ENCODE assay signal across 7 mouse cellular contexts in genomic region chr1:87509561-87510165, GRCm38 (mm10). TPM values are rescaled to one million over a fixed set of nuclear protein-coding genes. Genes with fewer than 3 reads are reported as not detected.
DNase-seq lines count a peak whose midpoint lies in the region; ATAC-seq and TF ChIP-seq lines count a peak whose summit lies in the region.

Gene Neu2, plus strand, starts transcription at chr1:87509889.

- H3K9ac ChIP-seq in lung, postnatal 0 days (replicated peaks; ENCODE audit: low read depth): no peak within 1 kb of the TSS

- H3K9me3 ChIP-seq in lung, postnatal 0 days (ENCODE audit: low read length): no peaks in the 10 kb centered on the region

- no peak for TF ChIP-seq EP300 in lung, postnatal 0 days (IDR thresholded peaks at IDR 0.05)

- no peak for TF ChIP-seq CTCF in gastrocnemius, adult 2 months (IDR thresholded peaks at IDR 0.05)
- TF ChIP-seq CTCF in lung, postnatal 0 days (IDR thresholded peaks at IDR 0.05): no peak

- peak; percentile 22 for ATAC-seq in lung, postnatal 0 days

- H3K36me3 ChIP-seq in lung, postnatal 0 days (ENCODE audit: insufficient read depth, low read length): no peaks in the 10 kb centered on the region

- peak; percentile 50 for DNase-seq in retina, postnatal 1 day
- DNase-seq in retina, embryonic 14.5 days (ENCODE audit: low spot score): no peak
- peak; percentile 36 to 37 for DNase-seq in cerebellum, postnatal 25 days
- DNase-seq in gastrocnemius, adult 2 months: peak; percentile 30
- DNase-seq in kidney, adult 18-20 months: peak; percentile 53
- DNase-seq in lung, postnatal 0 days (ENCODE audit: low spot score): no peak
- DNase-seq in spleen, postnatal 14 days (ENCODE audit: low spot score in 2 of 2): no peak

- no peak within 1 kb of the TSS for H3K27ac ChIP-seq in gastrocnemius, adult 2 months
- no peak within 1 kb of the TSS for H3K27ac ChIP-seq in lung, postnatal 0 days (ENCODE audit: low read length)

- intact Hi-C loops in gastrocnemius, adult 2 months (cut with DNase I): no loop called here

- H3K4me2 ChIP-seq in lung, postnatal 0 days (replicated peaks; ENCODE audit: low read depth, low read length): peak within 1 kb of the TSS; percentile 97

- peaks cover 8% of the 10 kb centered on the region; the same call in 1 of the 2 replicates for H3K4me1 ChIP-seq in lung, postnatal 0 days (ENCODE audit: insufficient read depth, low read depth, low read length)

- WGBS in lung, postnatal 0 days: 2% methylated on average over 49 of the region's 56 CpGs

- H3K27me3 ChIP-seq in lung, postnatal 0 days (replicated peaks; ENCODE audit: insufficient read depth, low read length): peaks cover 13% of the 10 kb centered on the region

- peak within 1 kb of the TSS; percentile 79 for H3K4me3 ChIP-seq in gastrocnemius, adult 2 months
- H3K4me3 ChIP-seq in lung, postnatal 0 days (ENCODE audit: low read depth, low read length): peak within 1 kb of the TSS; percentile 53

RNA-seq across cellular contexts. Expression of gene Neu2, which starts in this region (rescaled TPM):
- 10 to 100 TPM in 1 of 2 experiments, 1 to 10 TPM in 1; 8.9 to 11.7 TPM for total RNA-seq in gastrocnemius, adult 2 months (2021)
- 2.9 and 4.8 TPM in 2 replicates for polyA plus RNA-seq in lung, postnatal 0 days (2015; fragmentation: Nextera tagmentation; extraction: Ambion mirVana)

Comparison
In these comparisons a context has a peak if more than half of its experiments do, and no peak if none do; other contexts are left out.
1. DNase-seq: peak in retina, postnatal 1 day (single experiment), cerebellum, postnatal 25 days (2 of 2), gastrocnemius, adult 2 months (single experiment) and kidney, adult 18-20 months (single experiment); none in retina, embryonic 14.5 days (single experiment), lung, postnatal 0 days (single experiment) and spleen, postnatal 14 days (0 of 2).